Mouse (Mus musculus) forebrain, postnatal 0 days (tissue): ENCODE measurements around the gene Tph2. TPM values are rescaled to one million over a fixed set of nuclear protein-coding genes. Genes with fewer than 3 reads are reported as not detected.

Experiments
- ATAC-seq: fragments of 200-750 bp; cut with Nextera tagmentation; 2 replicates; pipeline ENCODE4 v1.8.0; 2017; ENCODE audit warnings: mild to moderate bottlenecking, moderate library complexity
- DNase-seq: peaks from one replicate; pipeline ENCODE4 v3.0.0-alpha.2; 2015
- H3K27ac ChIP-seq: fragments of 300-500 bp; sonication (generic); 2 replicates; pipeline ENCODE4 v1.5.1; 2014; ENCODE audit warnings: low read depth, mild to moderate bottlenecking, antibody characterized with exemption, low read length, moderate library complexity, mixed read lengths
- H3K27me3 ChIP-seq: fragments of 300-500 bp; sonication (generic); 2 replicates; pipeline ENCODE4 v1.6.1; 2014; ENCODE audit warnings: mild to moderate bottlenecking, low read length, mixed read lengths; ENCODE audit not compliant: insufficient read depth
- H3K36me3 ChIP-seq: fragments of 300-500 bp; sonication (generic); 2 replicates; pipeline ENCODE4 v1.6.1; 2014; ENCODE audit warnings: mild to moderate bottlenecking, moderate library complexity; ENCODE audit not compliant: insufficient read depth
- H3K4me1 ChIP-seq: fragments of 300-500 bp; sonication (generic); 2 replicates; pipeline ENCODE4 v1.6.1; 2014; ENCODE audit warnings: antibody characterized with exemption; ENCODE audit not compliant: insufficient read depth
- H3K4me2 ChIP-seq: fragments of 300-500 bp; sonication (generic); 2 replicates; pipeline ENCODE4 v1.6.1; 2014; ENCODE audit warnings: low read depth, mild to moderate bottlenecking, moderate library complexity
- H3K4me3 ChIP-seq: fragments of 300-500 bp; sonication (generic); 2 replicates; pipeline ENCODE4 v1.5.1; 2014; ENCODE audit warnings: low read depth, low read length, mixed read lengths
- H3K9ac ChIP-seq: fragments of 300-500 bp; sonication (generic); 2 replicates; pipeline ENCODE4 v1.6.1; 2014; ENCODE audit warnings: mild to moderate bottlenecking
- H3K9me3 ChIP-seq: fragments of 300-500 bp; sonication (generic); 2 replicates; pipeline ENCODE4 v1.6.1; 2016; ENCODE audit warnings: low read length
- CTCF ChIP-seq: sonication (generic); IDR thresholded peaks from 2 replicates; pipeline ENCODE4 v1.5.1; 2016; ENCODE audit warnings: antibody characterized with exemption, control low read depth, low read depth
- WGBS: fragments of 180-500 bp; shearing (Covaris S2); extraction: QIAGEN DNeasy Blood & Tissue Kit; methylation state at CpG from one replicate; pipeline ENCODE4 v1.1.7; 2014; 5-methylcytosine and 5-hydroxymethylcytosine counted together
- polyA plus RNA-seq: library from polyadenylated mRNA; unstranded; fragments of >200 nt; fragmentation: Nextera tagmentation; extraction: Ambion mirVana; gene quantifications from 2 replicates; pipeline ENCODE4 v1.2.1, GENCODE M21; 2015
- total RNA-seq: library from RNA; depleted of rRNA; stranded (reverse); fragments of >200 nt; gene quantifications from 2 replicates; pipeline ENCODE4 v1.2.3, GENCODE M21; 2014

Gene Tph2
- total and polyA plus RNA-seq, 2 experiments from 2014 or later, result 0.10 to 1.0 TPM

- Histone ChIP-seq H3K27me3 (no peaks in the 10 kb centered on the region), H3K27ac (no peak overlapping the region), H3K9me3 (no peaks in the 10 kb centered on the region), H3K4me3 (no peak overlapping the region), H3K4me2 (no peak overlapping the region), H3K9ac (no peak overlapping the region), H3K36me3 (no peaks in the 10 kb centered on the region), H3K4me1 (no peaks in the 10 kb centered on the region)
- 31% methylated on average over 5 of the region's 5 CpGs for WGBS
- no peak for TF ChIP-seq CTCF
- no peak for ATAC-seq
- DNase-seq, result no peak
Observed at GRCm38 (mm10) chr10:115144542-115144941, 40.3 kb downstream of the Tph2 start.

- Histone ChIP-seq H3K4me1 (no peaks in the 10 kb centered on the region), H3K9me3 (no peaks in the 10 kb centered on the region), H3K27me3 (no peaks in the 10 kb centered on the region), H3K27ac (no peak overlapping the region), H3K36me3 (no peaks in the 10 kb centered on the region), H3K4me3 (no peak overlapping the region), H3K9ac (no peak overlapping the region), H3K4me2 (no peak overlapping the region)
- TF ChIP-seq CTCF, result no peak
- WGBS, result 58% methylated on average over 6 of the region's 6 CpGs
- ATAC-seq, result no peak
- no peak for DNase-seq
Observed at GRCm38 (mm10) chr10:115143641-115144040, 41.2 kb downstream of the Tph2 start.

GRCm38 (mm10) chr10:115137016-115137415, 47.8 kb downstream of the Tph2 start:
- Histone ChIP-seq H3K9ac (no peak overlapping the region), H3K27ac (no peak overlapping the region), H3K4me2 (no peak overlapping the region), H3K36me3 (no peaks in the 10 kb centered on the region), H3K27me3 (no peaks in the 10 kb centered on the region), H3K4me3 (no peak overlapping the region), H3K4me1 (no peaks in the 10 kb centered on the region), H3K9me3 (no peaks in the 10 kb centered on the region)
- no peak for TF ChIP-seq CTCF
- no peak for DNase-seq
- ATAC-seq, result no peak
- 65% methylated on average over 7 of the region's 7 CpGs for WGBS

- Histone ChIP-seq H3K36me3 (no peaks in the 10 kb centered on the region), H3K4me2 (no peak overlapping the region), H3K9ac (no peak overlapping the region), H3K9me3 (no peaks in the 10 kb centered on the region), H3K27me3 (no peaks in the 10 kb centered on the region), H3K4me1 (no peaks in the 10 kb centered on the region; the same call in 1 of the 2 replicates), H3K4me3 (no peak overlapping the region), H3K27ac (no peak overlapping the region)
- DNase-seq (no peak), ATAC-seq (no peak)
- no peak for TF ChIP-seq CTCF
- WGBS, result 72% methylated on average over 1 of the region's 1 CpGs
Observed at GRCm38 (mm10) chr10:115127907-115128306, 56.9 kb downstream of the Tph2 start.

- Histone ChIP-seq H3K27me3 (no peaks in the 10 kb centered on the region), H3K4me1 (no peaks in the 10 kb centered on the region; the same call in 1 of the 2 replicates), H3K27ac (no peak overlapping the region), H3K9me3 (no peaks in the 10 kb centered on the region), H3K4me2 (peak overlapping the region; percentile 26), H3K36me3 (no peaks in the 10 kb centered on the region), H3K4me3 (no peak overlapping the region), H3K9ac (no peak overlapping the region)
- TF ChIP-seq CTCF, result no peak
- 16% methylated on average over 5 of the region's 5 CpGs for WGBS
- no peak for DNase-seq
- no peak for ATAC-seq
Observed at GRCm38 (mm10) chr10:115125550-115125949, 59.3 kb downstream of the Tph2 start.

- no peak overlapping the region for H3K27ac ChIP-seq
- H3K4me3 ChIP-seq, result no peak overlapping the region
- H3K4me1 ChIP-seq, result no peaks in the 10 kb centered on the region; the same call in 1 of the 2 replicates
- WGBS, result 46% methylated on average over 5 of the region's 5 CpGs
- H3K27me3 ChIP-seq, result no peaks in the 10 kb centered on the region
- H3K9ac ChIP-seq, result no peak overlapping the region
- no peak overlapping the region for H3K4me2 ChIP-seq
- DNase-seq (no peak), ATAC-seq (no peak)
- no peaks in the 10 kb centered on the region for H3K9me3 ChIP-seq
- no peaks in the 10 kb centered on the region for H3K36me3 ChIP-seq
- no peak for TF ChIP-seq CTCF
Observed at GRCm38 (mm10) chr10:115125027-115125426, 59.8 kb downstream of the Tph2 start.

- Histone ChIP-seq H3K4me1 (no peaks in the 10 kb centered on the region), H3K4me3 (no peak overlapping the region), H3K27me3 (no peaks in the 10 kb centered on the region), H3K9me3 (no peaks in the 10 kb centered on the region), H3K36me3 (no peaks in the 10 kb centered on the region), H3K4me2 (no peak overlapping the region), H3K27ac (no peak overlapping the region), H3K9ac (no peak overlapping the region)
- 75% methylated on average over 16 of the region's 16 CpGs for WGBS
- ATAC-seq (no peak), DNase-seq (no peak)
- no peak for TF ChIP-seq CTCF
Observed at GRCm38 (mm10) chr10:115107666-115108540, 76.9 kb downstream of the Tph2 start.
